Mouse (Mus musculus) hindbrain, embryonic 14.5 days (tissue): ENCODE measurements around the gene Rnf114. TPM values are rescaled to one million over a fixed set of nuclear protein-coding genes. Genes with fewer than 3 reads are reported as not detected.
A peak's percentile ranks its signal among the peaks of the same experiment; 100 is the strongest.

ENCODE experiments used
- ATAC-seq: fragments of 200-750 bp; cut with Nextera tagmentation; 2 replicates; pipeline ENCODE4 v1.8.0; 2017; ENCODE audit warnings: moderate number of reproducible peaks, mild to moderate bottlenecking, moderate TSS enrichment, moderate library complexity; ENCODE audit not compliant: low FRiP score
- DNase-seq: peaks from one replicate; pipeline ENCODE4 v3.0.0-alpha.2; 2015; ENCODE audit warnings: low spot score
- H3K27ac ChIP-seq: fragments of 300-500 bp; sonication (generic); 2 replicates; pipeline ENCODE4 v1.5.1; 2014; ENCODE audit warnings: mild to moderate bottlenecking, moderate library complexity
- H3K27me3 ChIP-seq: fragments of 300-500 bp; sonication (generic); 2 replicates; pipeline ENCODE4 v1.6.1; 2014; ENCODE audit warnings: mild to moderate bottlenecking, low read length, mixed read lengths; ENCODE audit not compliant: control insufficient read depth, insufficient read depth
- H3K36me3 ChIP-seq: fragments of 300-500 bp; sonication (generic); replicated peaks from 2 replicates; pipeline ENCODE4 v1.6.1; 2014; ENCODE audit not compliant: control insufficient read depth, insufficient read depth
- H3K4me1 ChIP-seq: fragments of 300-500 bp; sonication (generic); replicated peaks from 2 replicates; pipeline ENCODE4 v1.6.1; 2014; ENCODE audit warnings: antibody characterized with exemption, low read length, mixed read lengths; ENCODE audit not compliant: control insufficient read depth, insufficient read depth
- H3K4me2 ChIP-seq: fragments of 300-500 bp; sonication (generic); replicated peaks from 2 replicates; pipeline ENCODE4 v1.6.1; 2014; ENCODE audit warnings: mild to moderate bottlenecking, moderate library complexity
- H3K4me3 ChIP-seq: fragments of 300-500 bp; sonication (generic); replicated peaks from 2 replicates; pipeline ENCODE4 v1.5.1; 2014; ENCODE audit warnings: mild to moderate bottlenecking, low read length
- H3K9ac ChIP-seq: fragments of 300-500 bp; sonication (generic); 2 replicates; pipeline ENCODE4 v1.6.1; 2014
- H3K9me3 ChIP-seq: fragments of 300-500 bp; sonication (generic); 2 replicates; pipeline ENCODE4 v1.6.1; 2016; ENCODE audit warnings: low read length; ENCODE audit not compliant: control insufficient read depth
- WGBS: fragments of 180-500 bp; shearing (Covaris S2); extraction: QIAGEN DNeasy Blood & Tissue Kit; methylation state at CpG from one replicate; pipeline ENCODE4 v1.1.7; 2014; 5-methylcytosine and 5-hydroxymethylcytosine counted together
- polyA plus RNA-seq: library from polyadenylated mRNA; unstranded; fragments of >200 nt; fragmentation: Nextera tagmentation; extraction: Ambion mirVana; gene quantifications from 2 replicates; pipeline ENCODE4 v1.2.1, GENCODE M21; 2014

Rnf114 gene
- polyA plus RNA-seq, 1 experiment from 2014 or later, result 110 TPM

DNA sequence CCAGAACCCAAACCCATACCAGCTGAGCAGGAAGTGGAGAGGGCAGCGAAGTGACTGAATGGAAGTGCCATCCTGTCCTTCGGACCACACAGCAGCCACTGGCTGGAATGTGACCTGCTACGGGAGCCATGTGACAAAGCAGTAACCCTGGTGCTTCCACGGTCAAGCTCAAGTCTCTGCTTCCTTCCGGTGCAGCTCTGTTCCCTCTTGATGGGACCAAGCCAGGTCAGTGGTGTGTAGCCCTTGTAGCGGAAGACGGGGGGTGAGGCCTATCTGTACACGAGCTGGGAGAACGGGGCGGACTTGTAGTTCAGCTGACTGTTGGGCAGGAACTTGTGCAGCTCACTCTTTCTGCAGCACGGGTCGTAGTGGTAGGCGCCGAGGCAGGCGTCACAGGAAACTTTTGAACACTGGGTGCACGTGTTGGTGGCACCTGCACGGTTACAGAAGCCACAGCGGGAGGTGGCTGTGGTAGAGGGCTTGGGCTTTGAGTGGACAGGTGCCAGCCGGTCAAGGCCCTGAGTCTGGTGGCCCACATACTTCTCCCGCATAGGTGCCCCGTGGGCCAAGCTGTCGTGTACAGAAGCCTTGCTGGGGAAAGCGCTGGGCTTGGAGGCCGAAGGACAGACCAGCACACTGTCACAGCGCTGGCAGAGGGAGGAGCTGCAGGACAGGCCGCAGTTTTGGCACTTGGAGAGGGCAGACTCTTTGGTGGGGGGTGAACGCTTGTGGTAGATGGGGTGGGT, 9.2 kb upstream of the Rnf114 start:
- Histone ChIP-seq H3K27ac (no peak overlapping the region), H3K4me1 (no peaks in the 10 kb centered on the region; the same call in 1 of the 2 replicates), H3K27me3 (no peaks in the 10 kb centered on the region), H3K4me3 (no peak overlapping the region), H3K9me3 (no peaks in the 10 kb centered on the region), H3K9ac (no peak overlapping the region), H3K36me3 (peaks cover 40% of the 10 kb centered on the region), H3K4me2 (no peak overlapping the region)
- DNase-seq (no peak), ATAC-seq (no peak)
- WGBS, result 95% methylated on average over 27 of the region's 27 CpGs

DNA sequence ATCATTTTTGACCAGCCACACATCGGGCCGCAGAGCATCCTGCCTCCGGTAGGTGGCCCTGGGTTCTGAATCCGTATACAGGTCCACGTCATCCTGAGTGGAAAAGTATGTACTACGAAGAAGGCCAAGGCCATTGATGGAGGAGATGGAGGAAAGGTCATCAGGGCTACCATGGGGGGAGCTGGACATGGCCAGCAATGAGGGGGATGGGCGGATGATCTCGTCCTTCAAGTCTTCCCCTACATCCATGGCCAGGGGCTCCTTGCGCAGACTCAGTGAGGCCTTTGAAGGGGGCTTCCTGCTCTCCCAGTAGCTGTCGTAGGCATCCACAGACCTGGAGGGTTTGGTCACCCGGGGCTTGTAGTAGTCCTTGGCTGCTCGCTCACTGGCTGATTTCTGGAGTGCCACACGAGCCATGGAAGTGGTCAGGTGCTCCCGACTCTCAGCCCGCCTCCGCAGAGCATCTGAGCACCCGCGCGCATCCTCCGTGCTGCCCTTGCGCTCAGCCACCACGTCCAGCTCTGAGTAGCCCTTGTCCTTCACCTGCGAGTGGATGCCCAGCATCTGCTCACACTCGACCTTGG, 8.5 kb upstream of the Rnf114 start:
- no peaks in the 10 kb centered on the region for H3K9me3 ChIP-seq
- peaks cover 46% of the 10 kb centered on the region for H3K36me3 ChIP-seq
- no peak for ATAC-seq
- DNase-seq, result no peak
- WGBS, result 96% methylated on average over 24 of the region's 24 CpGs
- no peaks in the 10 kb centered on the region; the same call in 1 of the 2 replicates for H3K4me1 ChIP-seq
- H3K9ac ChIP-seq, result no peak overlapping the region
- no peak overlapping the region for H3K27ac ChIP-seq
- no peak overlapping the region for H3K4me3 ChIP-seq
- no peak overlapping the region for H3K4me2 ChIP-seq
- no peaks in the 10 kb centered on the region for H3K27me3 ChIP-seq

DNA sequence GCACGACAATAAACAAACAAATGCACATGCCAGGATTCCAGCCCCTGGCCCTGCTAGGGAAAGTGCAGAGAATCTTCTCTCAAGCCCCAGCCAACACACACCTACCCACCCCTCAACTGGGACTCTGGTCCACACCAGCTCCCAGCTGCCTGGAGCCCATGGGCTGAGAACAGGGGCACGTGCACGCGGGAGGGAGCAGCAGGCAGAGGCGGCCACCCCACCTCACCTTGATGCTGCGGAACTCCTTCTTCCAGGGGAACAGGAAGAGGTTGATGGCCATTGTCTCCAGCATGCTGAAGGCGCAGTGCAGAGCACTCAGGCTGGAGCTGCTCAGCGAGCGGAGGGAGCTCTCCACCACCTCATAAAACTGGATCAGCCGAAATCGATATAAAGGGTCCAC, 7.5 kb upstream of the Rnf114 start:
- H3K36me3 ChIP-seq, result peaks cover 46% of the 10 kb centered on the region
- no peaks in the 10 kb centered on the region; the same call in 1 of the 2 replicates for H3K4me1 ChIP-seq
- no peak overlapping the region for H3K9ac ChIP-seq
- no peaks in the 10 kb centered on the region for H3K27me3 ChIP-seq
- no peaks in the 10 kb centered on the region for H3K9me3 ChIP-seq
- DNase-seq (no peak), ATAC-seq (no peak)
- WGBS, result 96% methylated on average over 11 of the region's 11 CpGs
- H3K4me2 ChIP-seq, result no peak overlapping the region
- H3K4me3 ChIP-seq, result no peak overlapping the region
- H3K27ac ChIP-seq, result no peak overlapping the region

DNA sequence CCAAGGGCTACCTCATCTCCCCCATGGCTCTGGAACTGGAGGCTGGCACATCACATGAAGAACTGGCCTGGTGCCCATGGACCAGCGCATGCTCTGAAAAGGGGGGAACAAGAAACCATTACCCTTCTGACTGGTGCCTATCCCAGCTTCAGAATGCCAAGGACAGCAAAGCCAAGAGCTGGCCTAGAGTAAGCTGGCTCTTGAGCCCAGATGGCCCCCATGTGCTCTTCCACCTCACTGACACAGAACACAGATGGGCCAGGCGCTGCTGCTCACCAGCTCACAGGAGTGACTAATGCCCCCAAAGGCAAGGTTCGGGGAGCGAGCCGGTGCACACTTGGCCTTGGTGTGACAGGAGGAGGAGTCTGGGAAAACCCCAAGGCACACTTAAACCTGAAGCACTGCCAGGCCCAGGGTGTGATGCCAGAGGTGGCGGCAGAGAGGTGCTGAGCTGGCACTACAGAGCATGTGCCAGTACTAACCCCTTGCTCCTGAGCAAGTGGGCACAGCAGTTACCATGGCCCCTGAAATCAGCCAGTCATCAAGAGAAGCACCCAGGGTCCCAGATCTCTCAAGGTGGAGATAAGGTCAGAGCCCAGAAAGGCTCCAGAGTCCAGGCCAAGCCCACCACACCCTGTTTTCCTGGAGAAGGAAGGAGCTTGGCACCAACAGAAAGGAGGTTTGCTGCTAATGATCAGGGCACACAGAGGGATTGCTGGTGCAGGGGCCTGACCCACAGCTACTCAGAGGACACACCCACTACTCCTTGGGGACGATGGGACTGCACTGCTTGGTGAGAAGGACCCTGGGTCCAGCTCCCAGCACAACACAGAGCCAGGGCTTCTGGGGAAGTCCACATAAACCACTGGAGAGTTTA, 6.7 kb upstream of the Rnf114 start:
- Histone ChIP-seq H3K36me3 (peaks cover 38% of the 10 kb centered on the region), H3K4me2 (no peak overlapping the region), H3K4me1 (peaks cover 4% of the 10 kb centered on the region; the same call in 1 of the 2 replicates), H3K27me3 (no peaks in the 10 kb centered on the region), H3K9ac (no peak overlapping the region), H3K9me3 (no peaks in the 10 kb centered on the region), H3K4me3 (no peak overlapping the region), H3K27ac (no peak overlapping the region)
- DNase-seq, result peak; percentile 46
- ATAC-seq, result peak; percentile 58
- 69% methylated on average over 7 of the region's 7 CpGs for WGBS

DNA sequence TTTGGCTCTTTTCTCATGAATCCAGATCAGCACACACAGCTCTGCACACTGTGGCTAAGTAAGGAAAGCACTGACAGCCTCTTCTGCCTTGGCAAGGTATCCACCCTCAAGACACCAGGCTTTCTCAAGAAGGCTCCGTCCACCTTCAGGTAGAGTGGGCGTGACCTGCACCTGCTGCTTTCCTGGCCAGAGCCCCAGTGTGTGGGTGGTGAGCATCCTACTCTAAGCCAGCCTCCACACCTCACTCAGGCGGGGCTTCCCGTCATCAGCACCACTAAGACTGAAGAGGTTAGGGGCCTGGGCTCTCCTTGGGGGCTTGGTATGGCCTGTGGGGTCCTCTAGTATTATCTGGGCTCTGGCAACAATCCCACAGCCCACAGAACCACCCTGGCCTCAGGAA, 5.9 kb upstream of the Rnf114 start:
- H3K4me3 ChIP-seq, result no peak overlapping the region
- H3K9ac ChIP-seq, result no peak overlapping the region
- DNase-seq (no peak), ATAC-seq (no peak)
- H3K27ac ChIP-seq, result no peak overlapping the region
- WGBS, result 93% methylated on average over 4 of the region's 4 CpGs
- peaks cover 33% of the 10 kb centered on the region for H3K36me3 ChIP-seq
- peaks cover 13% of the 10 kb centered on the region for H3K4me1 ChIP-seq
- H3K4me2 ChIP-seq, result no peak overlapping the region
- no peaks in the 10 kb centered on the region for H3K27me3 ChIP-seq
- no peaks in the 10 kb centered on the region for H3K9me3 ChIP-seq

DNA sequence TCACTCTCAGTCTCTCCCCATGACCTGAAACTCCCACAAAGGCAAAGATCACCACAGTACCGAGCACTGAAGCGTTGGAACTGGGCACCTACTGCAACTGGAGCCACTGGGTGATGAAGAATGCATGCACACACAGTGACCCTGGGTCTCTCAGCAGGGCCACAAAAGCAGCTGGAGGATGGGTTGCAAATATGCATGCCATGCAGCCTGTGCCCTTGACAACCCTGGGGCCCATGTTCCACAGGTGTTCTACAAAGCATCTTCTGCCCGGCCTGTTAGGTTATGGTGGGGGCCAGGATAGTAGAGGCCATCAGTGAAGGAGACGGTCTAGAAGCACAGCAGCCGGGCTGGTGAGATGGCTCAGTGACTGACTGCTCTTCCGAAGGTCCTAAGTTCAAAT, 4.9 kb upstream of the Rnf114 start:
- no peak overlapping the region for H3K9ac ChIP-seq
- no peak overlapping the region for H3K27ac ChIP-seq
- ATAC-seq (no peak), DNase-seq (no peak)
- H3K36me3 ChIP-seq, result peaks cover 27% of the 10 kb centered on the region
- peaks cover 17% of the 10 kb centered on the region for H3K4me1 ChIP-seq
- H3K4me3 ChIP-seq, result no peak overlapping the region
- H3K9me3 ChIP-seq, result no peaks in the 10 kb centered on the region
- 90% methylated on average over 6 of the region's 6 CpGs for WGBS
- no peaks in the 10 kb centered on the region for H3K27me3 ChIP-seq
- H3K4me2 ChIP-seq, result no peak overlapping the region

DNA sequence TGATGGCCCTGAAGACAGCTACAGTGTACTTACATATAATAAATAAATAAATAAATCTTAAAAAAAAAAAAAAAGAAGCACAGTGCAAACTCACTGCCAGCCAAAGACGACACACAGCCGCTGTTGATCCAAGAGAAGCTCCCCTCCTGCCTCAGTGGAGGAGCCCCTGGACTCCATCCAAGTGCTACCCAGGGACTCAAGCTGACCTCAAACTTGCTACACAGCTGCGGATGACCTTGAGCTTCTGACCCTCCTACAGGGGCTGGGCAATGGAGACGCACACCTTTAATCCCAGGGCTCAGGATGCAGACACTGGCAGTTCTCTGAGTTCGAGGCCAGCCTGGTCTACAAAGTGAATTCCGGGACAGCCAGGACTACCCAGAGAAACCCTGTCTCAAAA, 4.5 kb upstream of the Rnf114 start:
- WGBS, result 85% methylated on average over 6 of the region's 6 CpGs
- ATAC-seq (no peak), DNase-seq (no peak)
- Histone ChIP-seq H3K9ac (no peak overlapping the region), H3K27ac (no peak overlapping the region), H3K4me3 (no peak overlapping the region), H3K4me1 (peaks cover 17% of the 10 kb centered on the region), H3K9me3 (no peaks in the 10 kb centered on the region), H3K27me3 (no peaks in the 10 kb centered on the region), H3K36me3 (peaks cover 23% of the 10 kb centered on the region), H3K4me2 (no peak overlapping the region)

DNA sequence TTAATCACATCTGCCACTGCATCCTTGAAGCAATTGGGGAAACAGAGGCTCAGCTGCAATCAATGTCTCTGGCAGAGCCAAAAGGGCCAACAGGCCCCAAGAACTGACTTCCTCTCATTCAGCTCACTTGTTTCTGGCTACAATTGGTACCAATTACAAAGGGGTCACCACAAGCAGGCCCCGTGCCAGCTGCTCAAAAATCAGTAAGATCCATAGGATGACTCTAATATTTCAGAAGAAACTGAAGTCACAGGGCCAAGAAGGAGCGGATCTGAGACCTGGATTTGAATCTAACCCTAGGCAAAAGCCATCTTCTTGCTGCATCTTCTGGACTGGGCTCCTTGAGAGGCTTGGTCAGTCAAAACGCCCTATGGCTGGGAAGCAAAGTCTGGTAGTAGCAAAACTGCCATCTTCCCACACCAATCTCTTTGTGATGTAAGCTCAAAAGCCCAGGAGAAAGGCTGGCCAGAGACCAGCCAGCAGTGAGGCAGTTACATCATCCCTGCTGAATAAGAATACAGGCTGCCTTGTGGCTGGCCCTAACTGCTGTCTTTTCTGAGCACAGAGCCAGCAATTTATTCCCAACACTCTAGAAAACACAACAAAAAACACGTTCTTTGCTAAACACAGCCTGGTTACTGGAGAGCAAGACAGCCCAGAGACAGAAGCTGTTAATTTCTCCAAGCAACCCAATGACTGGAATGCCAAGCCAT, 1.5 kb upstream of the Rnf114 start:
- Histone ChIP-seq H3K27me3 (no peaks in the 10 kb centered on the region), H3K9ac (peak overlapping the region; percentile 93; the same call in 1 of the 2 replicates), H3K4me1 (peaks cover 23% of the 10 kb centered on the region), H3K9me3 (no peaks in the 10 kb centered on the region), H3K4me2 (peak overlapping the region; percentile 87), H3K36me3 (peaks cover 8% of the 10 kb centered on the region; the same call in 1 of the 2 replicates), H3K27ac (peak overlapping the region; percentile 98), H3K4me3 (peak overlapping the region; percentile 97)
- 79% methylated on average over 4 of the region's 4 CpGs for WGBS
- ATAC-seq, result peak; percentile 19; the same call in 1 of the 2 replicates
- DNase-seq, result no peak
